Mouse (Mus musculus) embryonic facial prominence, embryonic 11.5 days (tissue): ENCODE measurements around the gene Tmem190. TPM values are rescaled to one million over a fixed set of nuclear protein-coding genes. Genes with fewer than 3 reads are reported as not detected.
"Not testable (repeated sequence)": the region's sequence is repeated elsewhere in the genome, so short reads cannot be mapped to it uniquely, and the experiment has no call there.

Experiments
- ATAC-seq: fragments of 200-750 bp; cut with Nextera tagmentation; replicated peaks from 2 replicates; pipeline ENCODE4 v1.8.0; 2017; ENCODE audit warnings: low read depth; ENCODE audit not compliant: insufficient number of reproducible peaks, low FRiP score, low TSS enrichment
- DNase-seq: peaks from one replicate; pipeline ENCODE4 v3.0.0-alpha.2; 2015; ENCODE audit warnings: low spot score
- H3K27ac ChIP-seq: fragments of 300-500 bp; sonication (generic); replicated peaks from 2 replicates; pipeline ENCODE4 v1.5.1; 2014; ENCODE audit warnings: mild to moderate bottlenecking, low read depth, low read length, control low read depth
- H3K27me3 ChIP-seq: fragments of 300-500 bp; sonication (generic); 2 replicates; pipeline ENCODE4 v1.6.1; 2014; ENCODE audit warnings: mild to moderate bottlenecking, low read length, moderate library complexity, mixed read lengths; ENCODE audit not compliant: control insufficient read depth, insufficient read depth
- H3K36me3 ChIP-seq: fragments of 300-500 bp; sonication (generic); replicated peaks from 2 replicates; pipeline ENCODE4 v1.6.1; 2014; ENCODE audit warnings: low read depth, mild to moderate bottlenecking, low read length, moderate library complexity, mixed read lengths; ENCODE audit not compliant: control insufficient read depth, insufficient read depth
- H3K4me1 ChIP-seq: fragments of 300-500 bp; sonication (generic); 2 replicates; pipeline ENCODE4 v1.6.1; 2014; ENCODE audit warnings: low read length, mixed read lengths; ENCODE audit not compliant: control insufficient read depth, insufficient read depth
- H3K4me2 ChIP-seq: fragments of 300-500 bp; sonication (generic); 2 replicates; pipeline ENCODE4 v1.6.1; 2014; ENCODE audit warnings: low read depth, mild to moderate bottlenecking, control low read depth, low read length, moderate library complexity
- H3K4me3 ChIP-seq: fragments of 300-500 bp; sonication (generic); 2 replicates; pipeline ENCODE4 v1.5.1; 2014; ENCODE audit warnings: low read depth, low read length, control low read depth
- H3K9ac ChIP-seq: fragments of 300-500 bp; sonication (generic); replicated peaks from 2 replicates; pipeline ENCODE4 v1.6.1; 2014; ENCODE audit warnings: mild to moderate bottlenecking, control low read depth, low read length
- H3K9me3 ChIP-seq: fragments of 300-500 bp; sonication (generic); replicated peaks from 2 replicates; pipeline ENCODE4 v1.6.1; 2016; ENCODE audit warnings: mild to moderate bottlenecking, low read length, inconsistent platforms, mixed read lengths; ENCODE audit not compliant: control insufficient read depth
- WGBS: fragments of 180-500 bp; shearing (Covaris S2); extraction: QIAGEN DNeasy Blood & Tissue Kit; methylation state at CpG from one replicate; pipeline ENCODE4 v1.1.7; 2014; 5-methylcytosine and 5-hydroxymethylcytosine counted together
- polyA plus RNA-seq: library from polyadenylated mRNA; unstranded; fragments of >200 nt; fragmentation: Nextera tagmentation; extraction: Ambion mirVana; gene quantifications from 2 replicates; pipeline ENCODE4 v1.2.1, GENCODE M21; 2014

The Tmem190 gene
- polyA plus RNA-seq, 1 experiment from 2014 or later = not detected

GRCm38 (mm10) chr7:4811131-4811530 lies 28.4 kb downstream of the Tmem190 start:
- not testable (repeated sequence) for H3K9me3 ChIP-seq, H3K27ac ChIP-seq, ATAC-seq, H3K4me1 ChIP-seq, DNase-seq, H3K27me3 ChIP-seq
- peaks cover 10% of the 10 kb centered on the region for H3K36me3 ChIP-seq
- peak overlapping the region; percentile 97 for H3K9ac ChIP-seq
- H3K4me2 ChIP-seq = peak overlapping the region; percentile 74
- WGBS = 45% methylated on average over 10 of the region's 10 CpGs
- peak overlapping the region; percentile 99 for H3K4me3 ChIP-seq

- DNase-seq = no peak
- ATAC-seq = no peak
- Histone ChIP-seq H3K4me3 (peak overlapping the region; percentile 99), H3K4me2 (peak overlapping the region; percentile 74), H3K27ac (peak overlapping the region; percentile 86; the same call in 1 of the 2 replicates), H3K9ac (peak overlapping the region; percentile 97), H3K27me3 (no peaks in the 10 kb centered on the region), H3K36me3 (peaks cover 10% of the 10 kb centered on the region), H3K9me3 (no peaks in the 10 kb centered on the region), H3K4me1 (no peaks in the 10 kb centered on the region)
- under 1% methylated on average over 23 of the region's 36 CpGs for WGBS
Observed at GRCm38 (mm10) chr7:4811842-4812302, 29.1 kb downstream of the Tmem190 start.

GRCm38 (mm10) chr7:4812303-4813104 lies 29.8 kb downstream of the Tmem190 start, which contains the start of gene Ube2s:
Gene Ube2s (minus strand): TSS chr7:4812590.
- under 1% methylated on average over 59 of the region's 62 CpGs for WGBS
- Histone ChIP-seq H3K27me3 (no peaks in the 10 kb centered on the region), H3K36me3 (peaks cover 4% of the 10 kb centered on the region), H3K4me1 (no peaks in the 10 kb centered on the region), H3K4me2 (peak within 1 kb of the TSS; percentile 74), H3K9me3 (no peaks in the 10 kb centered on the region), H3K27ac (peak within 1 kb of the TSS; percentile 86), H3K9ac (peak within 1 kb of the TSS; percentile 97), H3K4me3 (peak within 1 kb of the TSS; percentile 99)
- DNase-seq (peak; percentile 100), ATAC-seq (peak; percentile 99)

- no peak for ATAC-seq
- DNase-seq = no peak
- H3K36me3 ChIP-seq = peaks cover 2% of the 10 kb centered on the region; the same call in 1 of the 2 replicates
- H3K27me3 ChIP-seq = no peaks in the 10 kb centered on the region
- H3K9ac ChIP-seq = peak overlapping the region; percentile 57
- H3K4me1 ChIP-seq = no peaks in the 10 kb centered on the region
- 24% methylated on average over 8 of the region's 8 CpGs for WGBS
- peak overlapping the region; percentile 99 for H3K4me3 ChIP-seq
- H3K4me2 ChIP-seq = peak overlapping the region; percentile 55
- no peaks in the 10 kb centered on the region for H3K9me3 ChIP-seq
- peak overlapping the region; percentile 86 for H3K27ac ChIP-seq
Observed at GRCm38 (mm10) chr7:4813105-4813791, 30.5 kb downstream of the Tmem190 start.

GRCm38 (mm10) chr7:4816559-4816958 lies 33.8 kb downstream of the Tmem190 start:
- H3K4me2 ChIP-seq = no peak overlapping the region
- H3K9me3 ChIP-seq = no peaks in the 10 kb centered on the region
- no peak for ATAC-seq
- H3K4me1 ChIP-seq = no peaks in the 10 kb centered on the region
- no peaks in the 10 kb centered on the region for H3K27me3 ChIP-seq
- no peak overlapping the region for H3K9ac ChIP-seq
- H3K4me3 ChIP-seq = no peak overlapping the region
- H3K27ac ChIP-seq = no peak overlapping the region
- no peak for DNase-seq
- no peaks in the 10 kb centered on the region for H3K36me3 ChIP-seq

- not testable (repeated sequence) for H3K27me3 ChIP-seq
Observed at GRCm38 (mm10) chr7:4820925-4821324, 38.2 kb downstream of the Tmem190 start.

GRCm38 (mm10) chr7:4821690-4822089 lies 39.0 kb downstream of the Tmem190 start:
- DNase-seq (no peak), ATAC-seq (no peak)
- Histone ChIP-seq H3K36me3 (no peaks in the 10 kb centered on the region), H3K9ac (no peak overlapping the region), H3K27me3 (no peaks in the 10 kb centered on the region), H3K4me1 (no peaks in the 10 kb centered on the region), H3K27ac (no peak overlapping the region), H3K9me3 (no peaks in the 10 kb centered on the region), H3K4me2 (no peak overlapping the region), H3K4me3 (no peak overlapping the region)
- 81% methylated on average over 4 of the region's 4 CpGs for WGBS

More at GRCm38 (mm10) chr7:4820925-4821324, 38.2 kb downstream of the Tmem190 start:
- not testable (repeated sequence) for H3K4me1 ChIP-seq, H3K27ac ChIP-seq, H3K9me3 ChIP-seq, H3K4me3 ChIP-seq, H3K9ac ChIP-seq, ATAC-seq, H3K36me3 ChIP-seq, DNase-seq, H3K4me2 ChIP-seq
- 92% methylated on average over 7 of the region's 7 CpGs for WGBS
